Mouse (Mus musculus): Measurements from ENCODE around the gene Parg.

DNA sequence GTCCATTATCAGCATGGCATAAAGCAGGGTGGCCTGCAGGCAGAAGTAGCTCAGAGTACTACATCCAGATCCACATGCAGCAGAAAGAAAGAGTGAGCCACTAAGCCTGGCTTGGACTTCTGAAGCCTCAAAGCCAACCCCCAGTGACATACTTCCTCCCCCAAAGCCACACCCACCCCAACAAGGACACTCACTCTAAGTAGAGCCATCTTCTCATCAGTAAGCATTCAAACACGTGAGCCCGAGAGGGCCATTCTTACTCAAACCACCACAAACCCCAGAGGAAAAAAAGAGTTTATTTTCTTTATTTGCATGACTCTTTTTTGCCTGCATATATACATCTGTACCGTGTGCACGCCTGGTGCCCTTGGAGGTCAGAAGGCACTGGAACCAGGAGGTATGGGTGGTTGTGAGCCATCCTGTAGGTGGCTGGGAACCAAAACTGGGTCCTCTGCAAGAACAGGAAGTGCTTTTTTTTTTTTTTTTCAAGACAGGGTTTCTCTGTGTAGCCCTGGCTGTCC, 42.5 kb upstream of the Parg start:
- no peak for TF ChIP-seq POLR2A (IDR thresholded peaks at IDR 0.05; ENCODE audit: insufficient read length, low read depth)
- TF ChIP-seq SRF (IDR thresholded peaks at IDR 0.05; ENCODE audit: control insufficient read depth, insufficient read length, low read depth), result no peak
- no peak for TF ChIP-seq E2F4 (IDR thresholded peaks at IDR 0.05; ENCODE audit: insufficient read depth)
- no peak for TF ChIP-seq MYOG (IDR thresholded peaks at IDR 0.05; ENCODE audit: control insufficient read depth in 1 of 3, insufficient read depth in 1 of 3, insufficient read length in 2 of 3, low read depth in 2 of 3)
- no peak for TF ChIP-seq MAX (IDR thresholded peaks at IDR 0.05; ENCODE audit: low read depth)
- TF ChIP-seq TCF12 (IDR thresholded peaks at IDR 0.05; ENCODE audit: insufficient read depth, poor library complexity, severe bottlenecking), result no peak
- TF ChIP-seq POLR2AphosphoS2 (IDR thresholded peaks at IDR 0.05; ENCODE audit: insufficient read length, low read depth), result no peak
- TF ChIP-seq USF1 (IDR thresholded peaks at IDR 0.05; ENCODE audit: low read depth), result peak; percentile 8
- no peak for TF ChIP-seq CEBPB (IDR thresholded peaks at IDR 0.05; ENCODE audit: insufficient read depth, poor library complexity, severe bottlenecking)
- no peak for TF ChIP-seq REST (IDR thresholded peaks at IDR 0.05; ENCODE audit: insufficient read depth, insufficient read length)
- TF ChIP-seq TCF3 (IDR thresholded peaks at IDR 0.05; ENCODE audit: insufficient read length, low read depth), result no peak
- no peak for TF ChIP-seq MYOD1 (IDR thresholded peaks at IDR 0.05; ENCODE audit: control insufficient read depth in 1 of 3, insufficient read length in 2 of 3, low read depth in 2 of 3)

Measured in myocyte (in vitro differentiated cells).